Mouse (Mus musculus) spleen, adult 2 months (tissue): Measurements from ENCODE around the gene Uimc1.

Experiments
- CTCF ChIP-seq: fragments of 200-500 bp; IDR thresholded peaks from 2 replicates; pipeline ENCODE4 v1.5.1; 2011; ENCODE audit warnings: mild to moderate bottlenecking, inconsistent platforms; ENCODE audit not compliant: insufficient read depth, insufficient read length, insufficient replicate concordance; ENCODE audit errors: extremely low read depth
- POLR2A ChIP-seq: fragments of 200-500 bp; IDR thresholded peaks from 2 replicates; pipeline ENCODE4 v1.6.1; 2011; ENCODE audit warnings: low read depth, low read length, inconsistent platforms

DNA sequence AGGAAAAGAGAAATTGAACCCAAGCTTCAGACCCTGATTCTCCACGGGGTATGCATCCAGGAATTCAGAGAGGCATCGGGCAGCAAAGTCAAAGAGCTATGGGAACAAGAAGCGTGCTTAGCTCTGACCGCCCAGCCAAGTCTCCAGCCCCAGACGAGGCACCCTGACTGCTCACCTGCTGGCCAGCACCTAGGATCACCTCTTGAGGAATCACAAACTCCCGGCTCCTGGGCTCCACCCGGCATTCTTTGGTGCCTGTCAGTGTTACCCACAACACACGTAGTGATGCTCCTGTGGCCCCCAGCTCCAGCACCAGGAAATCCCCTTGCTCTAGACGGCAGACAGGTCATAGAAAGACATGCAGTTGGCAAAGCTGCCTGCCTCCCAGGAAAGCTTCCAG lies 85.6 kb downstream of the Uimc1 start:
- no peak for TF ChIP-seq CTCF
- TF ChIP-seq POLR2A: no peak
